Mouse (Mus musculus) bone marrow, adult 2 months (tissue): ENCODE results near the gene Lrrc7.

Experiments
- CTCF ChIP-seq: fragments of 200-500 bp; IDR thresholded peaks from 2 replicates; pipeline ENCODE4 v1.5.1; 2011; ENCODE audit warnings: low read length, control low read depth; ENCODE audit not compliant: control insufficient read depth, insufficient read depth
- POLR2A ChIP-seq: fragments of 200-500 bp; IDR thresholded peaks from 2 replicates; pipeline ENCODE4 v1.6.1; 2011; ENCODE audit warnings: low read depth, mild to moderate bottlenecking, control low read depth, low read length, borderline replicate concordance; ENCODE audit not compliant: control insufficient read depth

GRCm38 (mm10) chr3:158561256-158561986 is 600 bp downstream of the Lrrc7 start:
- TF ChIP-seq POLR2A (no peak), CTCF (no peak)
